Mouse (Mus musculus) cerebellum, adult 2 months (tissue): ENCODE data around the gene Gm20449.
"Not testable (repeated sequence)": the region's sequence is repeated elsewhere in the genome, so short reads cannot be mapped to it uniquely, and the experiment has no call there.

ENCODE experiments used
- CTCF ChIP-seq: fragments of 200-500 bp; IDR thresholded peaks from 2 replicates; pipeline ENCODE4 v1.5.1; 2011; ENCODE audit warnings: low read depth, mild to moderate bottlenecking, control low read depth, low read length, moderate library complexity, borderline replicate concordance; ENCODE audit not compliant: insufficient read depth
- POLR2A ChIP-seq: fragments of 200-500 bp; IDR thresholded peaks from 2 replicates; pipeline ENCODE4 v1.6.1; 2011; ENCODE audit warnings: low read length, control low read depth, borderline replicate concordance; ENCODE audit not compliant: insufficient read depth

GRCm38 (mm10) chr7:41448596-41448995, 50.6 kb downstream of the Gm20449 start, which contains the start of gene Vmn2r57:
- not testable (repeated sequence) for TF ChIP-seq POLR2A, CTCF
